Mouse (Mus musculus) ES-E14 (cell line): Measurements from ENCODE around the gene Nhsl1.

ENCODE experiments used
- MAFK ChIP-seq: IDR thresholded peaks from 2 replicates; pipeline ENCODE4 v1.6.1; 2014; ENCODE audit warnings: mild to moderate bottlenecking, low read depth, low read length, inconsistent platforms; ENCODE audit not compliant: insufficient read depth
- ZNF384 ChIP-seq: IDR thresholded peaks from 2 replicates; pipeline ENCODE4 v1.6.1; 2012; ENCODE audit warnings: low read depth, low read length, inconsistent platforms

- TF ChIP-seq MAFK (no peak), ZNF384 (no peak)
Measured at GRCm38 (mm10) chr10:18545813-18546235, 227.0 kb downstream of the Nhsl1 start, which contains the start of gene Hebp2.
